Mouse (Mus musculus): ENCODE data around the gene Btn2a2.
A peak's percentile ranks its signal among the peaks of the same experiment; 100 is the strongest.

Gene Btn2a2

GRCm38 (mm10) chr13:23497656-23498321 lies 9.1 kb upstream of the Btn2a2 start:
- DNase-seq (ENCODE audit: low read depth): no peak

DNA sequence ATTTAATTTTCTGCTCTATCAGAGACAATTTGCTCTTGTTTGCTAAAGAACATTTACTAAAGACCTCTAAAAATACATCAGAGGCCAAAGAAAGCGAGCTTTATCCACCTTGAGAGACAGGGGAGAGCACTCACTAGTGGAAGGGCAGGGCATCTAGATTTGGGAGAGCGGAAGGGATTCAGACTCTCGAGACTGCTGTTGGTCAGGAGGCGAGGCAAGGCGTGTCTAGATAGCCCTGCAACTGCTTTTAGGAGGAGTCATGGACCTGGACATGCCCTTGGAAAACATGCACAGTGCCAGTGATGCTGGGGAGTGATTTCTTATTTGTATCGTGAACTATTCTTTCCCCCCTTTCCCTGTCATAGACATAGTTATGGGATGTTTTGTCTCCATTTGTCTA lies 6.9 kb upstream of the Btn2a2 start:
- no peak for DNase-seq (ENCODE audit: low read depth)

DNA sequence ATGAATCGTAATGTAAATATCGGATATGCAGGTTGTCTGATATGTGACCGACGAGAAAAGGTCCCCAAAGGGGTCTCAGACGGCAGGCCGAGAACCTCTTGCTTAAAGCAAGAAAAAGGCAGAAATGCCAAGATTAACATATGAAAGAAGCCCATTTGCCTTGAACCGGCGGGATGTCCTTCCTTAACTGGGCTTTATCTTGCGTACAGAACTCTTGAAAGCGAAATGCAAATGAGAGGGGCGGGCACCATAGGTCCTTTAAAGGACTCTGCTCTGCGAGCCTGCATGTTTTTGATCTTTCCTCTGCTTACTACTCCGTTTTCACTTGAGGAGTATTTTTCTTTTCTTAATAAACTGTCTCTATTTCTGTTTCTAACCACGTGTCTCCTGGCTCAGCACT lies 3.3 kb upstream of the Btn2a2 start:
- no peak for DNase-seq (ENCODE audit: low read depth)

- no peak for DNase-seq (ENCODE audit: low read depth)
Measured at GRCm38 (mm10) chr13:23491263-23491662, 2.6 kb upstream of the Btn2a2 start.

DNA sequence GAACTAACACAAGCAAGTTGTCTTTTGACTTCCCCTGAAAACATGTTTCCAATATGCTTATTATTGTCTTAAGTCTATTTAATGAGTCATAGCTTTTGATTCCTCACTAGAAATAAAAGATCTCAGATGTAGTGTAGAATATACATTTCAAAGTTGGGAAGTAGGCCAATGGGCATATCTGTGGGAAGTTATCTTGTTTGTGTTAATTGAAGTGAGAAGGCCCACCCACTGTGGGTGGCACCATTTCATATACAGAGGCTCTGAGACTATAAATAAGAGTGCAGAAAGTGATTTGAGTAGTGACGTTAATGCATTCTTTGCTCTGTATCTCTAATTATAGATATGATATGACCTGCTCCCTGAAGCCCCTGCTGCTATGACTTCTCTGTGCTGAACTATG lies 2.2 kb upstream of the Btn2a2 start:
- DNase-seq (ENCODE audit: low read depth): no peak

DNA sequence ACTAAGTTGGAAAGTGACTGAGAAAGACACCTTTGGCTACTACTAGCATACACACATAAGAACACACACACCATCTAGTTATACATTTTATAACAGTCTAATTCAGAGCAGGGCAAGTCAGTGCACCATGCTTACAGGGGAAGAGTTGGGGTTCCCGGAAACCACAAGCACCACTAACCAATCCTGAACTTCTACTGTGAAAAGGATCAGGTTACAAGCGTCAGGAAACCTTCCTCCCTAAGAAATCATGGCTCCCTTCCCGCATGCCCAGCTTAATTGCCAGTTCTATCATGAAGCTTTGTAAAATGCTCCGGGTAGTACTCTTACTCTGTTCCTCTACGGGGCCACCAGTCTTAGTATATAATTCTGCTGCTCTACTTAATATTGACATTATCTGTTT lies 3.4 kb downstream of the Btn2a2 start:
- DNase-seq (ENCODE audit: low read depth): no peak

DNA sequence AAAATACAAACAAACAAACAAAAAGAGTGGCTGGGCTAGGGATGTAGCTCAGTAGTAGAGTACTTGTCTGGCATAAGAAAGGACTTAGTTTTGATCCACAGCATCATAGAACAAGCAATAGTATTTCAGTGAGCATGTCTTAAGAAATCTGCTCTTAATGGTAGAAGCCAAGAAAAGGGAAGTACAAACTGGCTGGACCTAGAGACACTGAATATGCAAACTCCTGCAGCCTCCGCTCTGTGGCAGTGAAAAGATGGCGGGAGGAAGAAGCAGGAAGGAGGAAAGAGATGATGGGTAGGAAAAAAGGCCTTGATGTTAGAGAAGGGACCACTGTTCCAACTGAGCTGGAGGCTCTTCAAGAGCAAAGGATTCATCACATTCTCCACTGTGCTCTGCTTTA lies 5.5 kb downstream of the Btn2a2 start:
- DNase-seq (ENCODE audit: low read depth): no peak

DNA sequence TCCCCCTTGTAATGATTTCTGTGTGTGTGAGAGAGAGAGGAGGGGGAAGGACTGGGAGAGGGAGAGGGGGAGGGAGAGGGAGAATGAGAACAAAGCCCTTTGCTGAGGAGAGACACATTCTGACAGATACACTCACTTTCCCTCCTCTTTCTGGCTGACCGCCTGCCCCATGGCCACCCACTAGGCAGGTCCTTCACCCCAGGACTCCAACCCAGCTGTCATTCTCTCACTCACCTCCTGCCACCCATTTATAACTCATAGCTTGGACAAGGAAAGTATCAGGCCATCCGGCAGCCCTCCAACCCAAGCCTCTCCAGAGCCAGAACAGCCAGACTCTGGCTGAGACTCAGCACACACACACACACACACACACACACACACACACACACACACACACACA lies 13.0 kb downstream of the Btn2a2 start:
- no peak for DNase-seq (ENCODE audit: low read depth)

GRCm38 (mm10) chr13:23466911-23467310 lies 21.7 kb downstream of the Btn2a2 start:
- peak; percentile 75 for DNase-seq (ENCODE audit: low read depth)

DNA sequence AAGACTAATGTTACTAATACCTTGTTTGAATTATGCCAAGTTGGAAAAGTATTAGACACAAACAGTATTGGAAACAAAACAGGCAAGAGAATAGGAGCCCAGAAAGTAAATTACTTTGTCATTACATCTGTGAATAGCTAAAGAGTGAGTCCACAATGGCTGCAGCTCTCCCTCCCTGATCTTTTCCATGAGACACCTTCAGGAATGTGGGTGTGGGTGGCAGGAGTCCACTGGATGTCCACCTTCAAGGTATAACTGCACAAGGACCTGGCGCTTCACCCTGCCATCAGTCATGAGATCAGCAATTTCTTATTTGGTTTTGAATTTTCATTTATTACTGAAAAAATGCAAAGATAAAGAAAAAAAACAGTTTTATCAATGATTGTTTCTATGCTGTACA lies 22.4 kb downstream of the Btn2a2 start:
- no peak for DNase-seq (ENCODE audit: low read depth)

DNA sequence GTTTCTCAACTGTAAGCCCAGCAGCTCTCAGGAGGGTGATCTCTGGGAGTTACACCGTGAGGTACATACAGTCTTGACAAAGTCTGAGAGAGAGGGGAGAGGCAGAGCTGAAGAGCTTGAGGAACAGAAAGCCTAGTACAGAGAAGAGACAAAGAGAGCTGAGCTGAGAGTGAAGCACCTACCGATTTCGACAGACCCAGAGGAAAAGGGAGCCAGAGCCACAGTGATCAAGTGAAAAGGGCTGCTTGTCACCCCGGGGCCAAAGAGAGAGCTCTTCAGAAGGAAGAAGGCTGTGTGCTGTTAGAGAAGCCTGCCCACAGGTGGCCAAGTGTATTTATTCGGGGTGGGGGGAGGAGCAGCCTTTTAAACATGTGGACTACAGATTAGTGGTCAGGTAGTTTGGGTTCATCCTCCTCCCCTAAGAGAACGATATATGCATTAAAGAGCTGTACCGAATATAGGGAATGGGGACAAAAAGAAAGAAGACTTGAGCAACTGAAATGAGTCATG lies 23.0 kb downstream of the Btn2a2 start, which contains the start of gene Btn1a1:
TSS of gene Btn1a1 (minus strand) at position 302 of the 510 bp plus-strand sequence.
- DNase-seq (ENCODE audit: low read depth): no peak

GRCm38 (mm10) chr13:23464841-23465366 lies 23.8 kb downstream of the Btn2a2 start:
- no peak for DNase-seq (ENCODE audit: low read depth)

GRCm38 (mm10) chr13:23464224-23464637 lies 24.4 kb downstream of the Btn2a2 start:
- no peak for DNase-seq (ENCODE audit: low read depth)

- no peak for DNase-seq (ENCODE audit: low read depth)
Measured at GRCm38 (mm10) chr13:23463381-23464223, 25.1 kb downstream of the Btn2a2 start.

DNA sequence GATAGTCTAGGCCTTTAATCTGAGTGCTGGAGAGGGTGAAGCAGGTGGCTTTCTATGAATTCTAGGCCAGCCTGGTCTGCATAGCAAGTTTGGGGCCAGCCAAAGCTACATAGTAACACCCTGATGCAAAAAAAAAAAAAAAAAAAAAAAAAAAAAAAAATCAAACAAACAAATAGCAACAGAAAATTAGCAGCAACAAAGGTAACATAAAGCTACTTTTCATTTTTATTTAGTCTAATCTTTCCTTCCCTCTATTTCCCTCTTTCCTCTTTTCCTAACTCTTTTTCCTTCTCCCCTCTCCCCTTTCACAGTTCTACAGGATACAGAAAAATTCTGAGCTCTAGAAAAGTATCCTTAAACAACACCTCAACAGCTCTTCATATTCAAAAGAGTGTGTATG lies 26.0 kb downstream of the Btn2a2 start:
- DNase-seq (ENCODE audit: low read depth): no peak

DNA sequence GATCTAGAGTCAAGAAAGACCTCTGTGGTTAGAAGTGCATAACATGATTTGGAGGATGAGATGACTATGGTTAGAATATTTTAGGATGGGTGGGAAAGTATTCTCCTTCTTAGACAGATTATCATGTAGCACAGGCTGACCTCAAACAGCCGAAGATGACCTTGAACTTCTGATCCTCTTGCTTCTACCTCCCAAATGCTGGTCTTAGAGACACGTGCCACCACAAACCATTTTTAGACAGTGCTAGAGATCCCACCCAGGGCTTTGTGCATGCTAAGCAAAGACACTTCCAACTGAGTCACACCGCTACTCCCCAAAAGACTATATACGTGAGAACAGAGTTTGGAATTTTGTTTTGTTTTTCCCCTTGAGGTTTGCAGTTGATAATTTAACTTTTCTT lies 26.6 kb downstream of the Btn2a2 start:
- no peak for DNase-seq (ENCODE audit: low read depth)

DNA sequence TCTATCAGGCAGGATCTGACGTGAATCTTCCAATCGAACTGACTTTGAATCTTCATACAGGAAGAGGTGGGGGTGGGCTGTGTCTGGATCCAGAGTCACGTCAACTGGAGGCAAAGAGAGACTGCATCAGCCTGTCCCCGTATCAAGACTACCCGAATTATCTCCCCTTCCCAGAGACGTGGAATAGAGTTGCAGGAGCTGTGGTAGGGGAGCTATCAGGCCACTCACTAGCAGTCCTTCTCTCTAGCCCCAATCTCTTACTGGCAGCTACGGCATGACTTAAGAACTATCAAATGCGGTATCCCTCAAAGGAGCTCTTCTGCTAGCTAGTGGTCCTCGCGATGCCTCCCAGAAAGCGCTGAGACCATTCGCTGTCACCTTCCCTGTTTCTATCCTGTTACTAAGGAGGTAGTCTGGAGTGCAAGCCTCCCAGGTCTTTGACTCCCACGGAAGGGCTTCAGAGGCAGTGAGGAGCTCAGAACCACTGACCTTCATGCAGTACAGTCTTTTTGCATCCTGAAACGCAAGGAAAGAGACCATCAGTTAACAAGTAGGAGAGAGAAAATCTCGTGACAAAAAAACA lies 29.3 kb downstream of the Btn2a2 start:
- no peak for DNase-seq (ENCODE audit: low read depth)

- DNase-seq (ENCODE audit: low read depth): no peak
Measured at GRCm38 (mm10) chr13:23453926-23454325, 34.7 kb downstream of the Btn2a2 start.

DNA sequence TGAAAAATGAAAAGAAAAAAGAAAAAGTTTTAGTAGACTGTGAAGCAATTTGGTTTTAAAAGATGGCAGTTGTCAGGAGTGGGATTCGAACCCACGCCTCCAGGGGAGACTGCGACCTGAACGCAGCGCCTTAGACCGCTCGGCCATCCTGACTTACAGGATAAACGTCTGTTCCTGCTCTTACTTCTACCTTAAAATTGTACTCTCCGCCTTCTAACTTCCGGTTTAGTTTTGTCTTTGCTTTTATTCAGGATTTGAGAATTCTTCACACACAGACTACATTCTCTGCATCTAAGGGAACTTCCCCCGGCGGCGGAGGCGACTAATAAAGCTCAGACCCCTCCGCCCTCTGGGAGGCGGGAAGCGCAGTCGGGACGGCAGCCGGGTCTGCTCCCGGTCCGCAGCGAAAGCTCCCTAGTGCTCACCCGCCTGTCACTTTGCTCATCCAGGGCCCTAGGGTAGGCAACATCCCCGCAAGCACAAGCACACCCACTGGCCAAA lies 35.2 kb downstream of the Btn2a2 start:
- DNase-seq (ENCODE audit: low read depth): peak; percentile 72

DNA sequence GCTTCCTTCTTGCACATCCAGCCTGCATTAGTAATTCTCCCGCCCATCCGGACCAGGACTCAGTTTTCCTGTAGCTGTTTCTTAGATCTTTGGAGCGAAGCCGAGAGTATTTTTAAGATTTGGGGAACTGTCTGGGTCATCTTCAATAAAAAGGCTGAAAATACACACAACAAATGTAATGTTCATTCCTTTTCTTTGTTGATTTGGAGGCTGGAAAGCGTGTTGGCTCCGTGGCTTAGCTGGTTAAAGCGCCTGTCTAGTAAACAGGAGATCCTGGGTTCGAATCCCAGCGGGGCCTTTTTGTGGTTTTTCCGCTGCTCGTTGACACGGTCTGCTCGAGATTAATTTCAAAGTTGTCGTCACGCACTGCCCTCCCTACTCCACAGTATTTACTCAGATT lies 38.3 kb downstream of the Btn2a2 start:
- peak; percentile 57 for DNase-seq (ENCODE audit: low read depth)

- peak; percentile 65 for DNase-seq (ENCODE audit: low read depth)
Measured at GRCm38 (mm10) chr13:23449235-23450095, 39.2 kb downstream of the Btn2a2 start.

Data from fibroblast of lung, adult 2 months (primary cell).